Mouse (Mus musculus): ENCODE data around the gene Manbal. TPM values are rescaled to one million over a fixed set of nuclear protein-coding genes. Genes with fewer than 3 reads are reported as not detected.
A peak's percentile ranks its signal among the peaks of the same experiment; 100 is the strongest.

The Manbal gene
- not detected in 2 replicates for polyA plus RNA-seq (2012; ENCODE audit: insufficient read depth, insufficient read length, low replicate concordance, missing spikeins)

- peaks cover 12% of the 10 kb centered on the region for H3K4me1 ChIP-seq (ENCODE audit: control insufficient read depth, insufficient read depth, low read length)
- 4% methylated on average over 42 of the region's 42 CpGs for WGBS
- no peak for TF ChIP-seq CTCF (IDR thresholded peaks at IDR 0.05; ENCODE audit: insufficient read depth, low read depth, low read length)
- TF ChIP-seq POLR2A (IDR thresholded peaks at IDR 0.05; ENCODE audit: insufficient read depth, low read depth, low read length): peak; percentile 61; the same call in 1 of the 2 replicates
- peak within 1 kb of the TSS; percentile 77 for H3K4me3 ChIP-seq (ENCODE audit: insufficient read depth, low read depth, low read length)
- H3K27ac ChIP-seq (ENCODE audit: insufficient read depth, low read depth, low read length): peak within 1 kb of the TSS; percentile 94
Observed at GRCm38 (mm10) chr2:157367184-157367893, at the start of gene Manbal. TSS of gene Manbal (plus strand) at chr2:157367594.

GRCm38 (mm10) chr2:157320135-157320534 is 47.3 kb upstream of the Manbal start:
- H3K4me3 ChIP-seq (ENCODE audit: insufficient read depth, low read depth, low read length): no peak overlapping the region
- no peak for TF ChIP-seq CTCF (IDR thresholded peaks at IDR 0.05; ENCODE audit: insufficient read depth, low read depth, low read length)
- no peak for TF ChIP-seq POLR2A (IDR thresholded peaks at IDR 0.05; ENCODE audit: insufficient read depth, low read depth, low read length)
- H3K4me1 ChIP-seq (ENCODE audit: control insufficient read depth, insufficient read depth, low read length): no peaks in the 10 kb centered on the region; the same call in 1 of the 2 replicates
- 68% methylated on average over 8 of the region's 8 CpGs for WGBS
- H3K27ac ChIP-seq (ENCODE audit: insufficient read depth, low read depth, low read length): no peak overlapping the region

- 50% methylated on average over 5 of the region's 5 CpGs for WGBS
Observed at GRCm38 (mm10) chr2:157320886-157321285, 46.5 kb upstream of the Manbal start.

GRCm38 (mm10) chr2:157322029-157322766 is 45.2 kb upstream of the Manbal start:
- no peak for TF ChIP-seq CTCF (IDR thresholded peaks at IDR 0.05; ENCODE audit: insufficient read depth, low read depth, low read length)
- no peak for TF ChIP-seq POLR2A (IDR thresholded peaks at IDR 0.05; ENCODE audit: insufficient read depth, low read depth, low read length)
- Histone ChIP-seq H3K4me3 (ENCODE audit: insufficient read depth, low read depth, low read length) (no peak overlapping the region), H3K4me1 (ENCODE audit: control insufficient read depth, insufficient read depth, low read length) (no peaks in the 10 kb centered on the region; the same call in 1 of the 2 replicates), H3K27ac (ENCODE audit: insufficient read depth, low read depth, low read length) (no peak overlapping the region)
- 39% methylated on average over 5 of the region's 5 CpGs for WGBS

More at GRCm38 (mm10) chr2:157320886-157321285, 46.5 kb upstream of the Manbal start:
- no peak for TF ChIP-seq POLR2A (IDR thresholded peaks at IDR 0.05; ENCODE audit: insufficient read depth, low read depth, low read length)
- Histone ChIP-seq H3K27ac (ENCODE audit: insufficient read depth, low read depth, low read length) (no peak overlapping the region), H3K4me1 (ENCODE audit: control insufficient read depth, insufficient read depth, low read length) (no peaks in the 10 kb centered on the region; the same call in 1 of the 2 replicates), H3K4me3 (ENCODE audit: insufficient read depth, low read depth, low read length) (no peak overlapping the region)

GRCm38 (mm10) chr2:157325238-157325637 is 42.2 kb upstream of the Manbal start:
- no peak overlapping the region for H3K4me3 ChIP-seq (ENCODE audit: insufficient read depth, low read depth, low read length)
- H3K4me1 ChIP-seq (ENCODE audit: control insufficient read depth, insufficient read depth, low read length): peaks cover 5% of the 10 kb centered on the region
- 70% methylated on average over 2 of the region's 2 CpGs for WGBS
- TF ChIP-seq POLR2A (IDR thresholded peaks at IDR 0.05; ENCODE audit: insufficient read depth, low read depth, low read length): no peak
- no peak for TF ChIP-seq CTCF (IDR thresholded peaks at IDR 0.05; ENCODE audit: insufficient read depth, low read depth, low read length)
- H3K27ac ChIP-seq (ENCODE audit: insufficient read depth, low read depth, low read length): no peak overlapping the region

GRCm38 (mm10) chr2:157328106-157328505 is 39.3 kb upstream of the Manbal start:
- Histone ChIP-seq H3K27ac (ENCODE audit: insufficient read depth, low read depth, low read length) (no peak overlapping the region), H3K4me1 (ENCODE audit: control insufficient read depth, insufficient read depth, low read length) (peaks cover 5% of the 10 kb centered on the region), H3K4me3 (ENCODE audit: insufficient read depth, low read depth, low read length) (no peak overlapping the region)
- no peak for TF ChIP-seq CTCF (IDR thresholded peaks at IDR 0.05; ENCODE audit: insufficient read depth, low read depth, low read length)
- no peak for TF ChIP-seq POLR2A (IDR thresholded peaks at IDR 0.05; ENCODE audit: insufficient read depth, low read depth, low read length)
- WGBS: 52% methylated on average over 5 of the region's 5 CpGs

- H3K4me1 ChIP-seq (ENCODE audit: control insufficient read depth, insufficient read depth, low read length): peaks cover 5% of the 10 kb centered on the region
- 39% methylated on average over 11 of the region's 11 CpGs for whole genome bisulfite sequencing
- H3K4me3 ChIP-seq (ENCODE audit: insufficient read depth, low read depth, low read length): no peak overlapping the region
- no peak overlapping the region for H3K27ac ChIP-seq (ENCODE audit: insufficient read depth, low read depth, low read length)
- no peak for TF ChIP-seq CTCF (IDR thresholded peaks at IDR 0.05; ENCODE audit: insufficient read depth, low read depth, low read length)
Observed at GRCm38 (mm10) chr2:157328570-157328969, 38.8 kb upstream of the Manbal start.

- WGBS: 89% methylated on average over 5 of the region's 5 CpGs
- no peak overlapping the region for H3K4me3 ChIP-seq (ENCODE audit: insufficient read depth, low read depth, low read length)
- no peak overlapping the region for H3K27ac ChIP-seq (ENCODE audit: insufficient read depth, low read depth, low read length)
- TF ChIP-seq POLR2A (IDR thresholded peaks at IDR 0.05; ENCODE audit: insufficient read depth, low read depth, low read length): no peak
- TF ChIP-seq CTCF (IDR thresholded peaks at IDR 0.05; ENCODE audit: insufficient read depth, low read depth, low read length): no peak
- H3K4me1 ChIP-seq (ENCODE audit: control insufficient read depth, insufficient read depth, low read length): peaks cover 5% of the 10 kb centered on the region
Observed at GRCm38 (mm10) chr2:157332059-157332458, 35.3 kb upstream of the Manbal start.

GRCm38 (mm10) chr2:157338663-157339062 is 28.7 kb upstream of the Manbal start:
- TF ChIP-seq POLR2A (IDR thresholded peaks at IDR 0.05; ENCODE audit: insufficient read depth, low read depth, low read length) (no peak), CTCF (IDR thresholded peaks at IDR 0.05; ENCODE audit: insufficient read depth, low read depth, low read length) (peak; percentile 43; the same call in 1 of the 2 replicates)
- WGBS: 26% methylated on average over 5 of the region's 5 CpGs

More at GRCm38 (mm10) chr2:157338663-157339062, 28.7 kb upstream of the Manbal start:
- H3K4me1 ChIP-seq (ENCODE audit: control insufficient read depth, insufficient read depth, low read length): peaks cover 20% of the 10 kb centered on the region
- H3K27ac ChIP-seq (ENCODE audit: insufficient read depth, low read depth, low read length): no peak overlapping the region
- H3K4me3 ChIP-seq (ENCODE audit: insufficient read depth, low read depth, low read length): no peak overlapping the region
